Mouse (Mus musculus) kidney, adult 2 months (tissue): ENCODE measurements around the gene Adcy2. TPM values are rescaled to one million over a fixed set of nuclear protein-coding genes. Genes with fewer than 3 reads are reported as not detected.

Experiments used
- DNase-seq: peaks from one replicate; pipeline ENCODE4 v3.0.0; 2021
- H3K27ac ChIP-seq: fragments of 200-500 bp; 2 replicates; pipeline ENCODE4 v1.5.1; 2012; ENCODE audit warnings: low read depth, low read length, control low read depth, inconsistent platforms; ENCODE audit not compliant: insufficient read depth
- H3K27me3 ChIP-seq: fragments of 200-500 bp; replicated peaks from 2 replicates; pipeline ENCODE4 v1.6.1; 2012; ENCODE audit warnings: mild to moderate bottlenecking, moderate library complexity, low read length, inconsistent platforms; ENCODE audit not compliant: control insufficient read depth, insufficient read depth
- H3K36me3 ChIP-seq: fragments of 200-500 bp; 2 replicates; pipeline ENCODE4 v1.6.1; 2012; ENCODE audit warnings: mild to moderate bottlenecking, moderate library complexity, low read length, inconsistent platforms; ENCODE audit not compliant: control insufficient read depth, insufficient read depth
- H3K4me1 ChIP-seq: fragments of 200-500 bp; 2 replicates; pipeline ENCODE4 v1.6.1; 2011; ENCODE audit warnings: low read length; ENCODE audit not compliant: control insufficient read depth, insufficient read depth
- H3K4me3 ChIP-seq: fragments of 200-500 bp; 2 replicates; pipeline ENCODE4 v1.5.1; 2011; ENCODE audit warnings: mild to moderate bottlenecking, low read depth, low read length, control low read depth; ENCODE audit not compliant: insufficient read depth
- CTCF ChIP-seq: fragments of 200-500 bp; conservative IDR thresholded peaks from 2 replicates; pipeline ENCODE4 v1.5.1; 2011; ENCODE audit warnings: low read depth, mild to moderate bottlenecking, control low read depth, low read length, moderate library complexity, mixed read lengths; ENCODE audit not compliant: insufficient read depth, insufficient read length
- POLR2A ChIP-seq: fragments of 200-500 bp; IDR thresholded peaks from one replicate; pipeline ENCODE4 v1.6.1; 2011; ENCODE audit warnings: low read depth, low read length, control low read depth
- WGBS: fragments of 180-500 bp; shearing (Covaris S2); methylation state at CpG from one replicate; pipeline ENCODE4 v1.1.7; 2018; 5-methylcytosine and 5-hydroxymethylcytosine counted together
- polyA plus RNA-seq: library from polyadenylated mRNA; depleted of rRNA; stranded (reverse); fragments of >200 nt; gene quantifications from 2 replicates; pipeline ENCODE4 v1.2.3, GENCODE M21; 2012

Adcy2 gene
- polyA plus RNA-seq, 1 experiment, result 0.83 TPM

DNA sequence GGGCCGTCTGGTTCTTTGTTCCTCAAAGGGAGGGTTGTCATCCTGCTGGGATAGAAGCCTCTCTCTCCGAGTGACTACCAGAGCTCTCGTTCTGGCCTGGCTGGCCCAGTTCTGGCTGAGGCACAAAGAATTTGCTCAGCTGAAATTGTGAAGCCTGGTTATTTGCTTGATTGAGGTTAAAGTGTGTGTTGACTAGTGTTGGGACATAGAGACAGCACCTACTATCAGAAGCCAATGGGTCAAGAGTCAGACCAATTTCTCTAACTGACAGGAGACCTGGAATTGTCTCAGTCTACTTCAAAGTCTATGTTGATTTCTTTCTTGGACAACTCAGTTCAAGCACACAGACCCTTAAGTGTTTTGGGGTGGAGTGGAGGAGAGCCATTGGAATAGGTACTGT is 372.3 kb downstream of the Adcy2 start:
- no peak for DNase-seq
- Histone ChIP-seq H3K4me1 (no peaks in the 10 kb centered on the region), H3K4me3 (no peak overlapping the region), H3K27ac (no peak overlapping the region), H3K27me3 (no peaks in the 10 kb centered on the region), H3K36me3 (no peaks in the 10 kb centered on the region)
- TF ChIP-seq CTCF, result no peak
- no peak for TF ChIP-seq POLR2A
- 82% methylated on average over 3 of the region's 3 CpGs for WGBS

DNA sequence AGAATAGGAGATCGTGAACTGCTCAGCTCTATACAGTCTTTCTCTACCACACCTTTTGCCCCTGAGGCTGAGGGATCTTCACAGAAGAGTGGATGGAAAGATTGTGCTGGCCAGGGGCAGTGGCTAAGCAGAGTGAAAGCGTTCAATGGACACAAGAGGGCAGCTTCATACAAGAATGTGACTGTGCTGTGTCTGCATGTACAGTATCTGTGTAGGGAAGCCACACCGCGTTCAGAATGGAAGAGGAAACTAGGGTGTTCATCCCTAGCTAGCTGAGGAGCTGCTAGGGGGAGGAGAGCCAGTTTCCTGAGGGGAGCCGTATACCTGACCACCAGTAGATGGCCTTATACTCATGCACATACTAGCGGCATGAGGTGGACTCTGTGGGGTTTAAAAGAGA is 376.5 kb downstream of the Adcy2 start:
- no peak for DNase-seq
- Histone ChIP-seq H3K4me3 (no peak overlapping the region), H3K4me1 (no peaks in the 10 kb centered on the region), H3K36me3 (no peaks in the 10 kb centered on the region), H3K27me3 (no peaks in the 10 kb centered on the region), H3K27ac (no peak overlapping the region)
- WGBS, result 41% methylated on average over 6 of the region's 6 CpGs
- TF ChIP-seq CTCF (0 out of 2 replicates have a peak, but pooled peaks have one; percentile 25), POLR2A (no peak)

DNA sequence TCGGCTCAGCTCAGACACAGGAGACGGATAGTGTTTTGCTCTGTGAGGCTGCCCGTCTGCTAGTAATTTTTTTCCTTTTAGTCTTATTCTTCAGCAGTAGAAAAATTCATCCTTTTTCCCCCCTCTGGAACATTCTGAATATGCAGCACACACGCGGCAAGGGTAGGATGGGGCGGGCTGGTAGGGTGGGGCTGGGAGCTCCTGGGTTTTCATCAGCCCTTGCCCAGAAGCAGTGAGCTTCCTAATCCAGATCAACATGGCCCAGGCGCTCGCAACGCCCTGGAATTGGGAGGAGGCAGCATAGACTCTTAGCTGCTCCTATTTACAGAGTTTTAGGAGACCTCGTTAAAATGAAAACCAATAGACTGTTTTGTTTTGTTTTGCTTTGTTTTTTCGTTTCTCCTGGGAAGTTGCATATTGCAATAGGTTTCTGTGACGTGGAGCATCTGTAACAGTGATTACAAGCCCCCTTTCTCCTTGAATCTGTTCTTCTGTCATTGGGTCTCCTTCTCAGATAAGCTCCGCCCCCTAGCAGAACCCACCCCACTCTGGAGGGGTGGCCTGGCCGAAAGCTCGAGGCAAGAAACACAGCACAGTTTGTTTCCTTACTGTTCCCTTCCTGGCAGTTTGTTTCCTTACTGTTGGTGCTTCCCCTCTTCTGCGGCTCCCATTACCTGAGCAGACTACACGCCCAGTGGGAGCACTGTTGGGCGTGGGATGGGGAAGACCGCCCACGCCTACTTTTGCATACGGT is 391.5 kb downstream of the Adcy2 start:
- no peaks in the 10 kb centered on the region for H3K27me3 ChIP-seq
- no peak overlapping the region for H3K27ac ChIP-seq
- DNase-seq, result no peak
- H3K36me3 ChIP-seq, result no peaks in the 10 kb centered on the region
- WGBS, result 38% methylated on average over 21 of the region's 21 CpGs
- peak overlapping the region; percentile 18; the same call in 1 of the 2 replicates for H3K4me3 ChIP-seq
- no peaks in the 10 kb centered on the region for H3K4me1 ChIP-seq
- TF ChIP-seq POLR2A (no peak), CTCF (no peak)

DNA sequence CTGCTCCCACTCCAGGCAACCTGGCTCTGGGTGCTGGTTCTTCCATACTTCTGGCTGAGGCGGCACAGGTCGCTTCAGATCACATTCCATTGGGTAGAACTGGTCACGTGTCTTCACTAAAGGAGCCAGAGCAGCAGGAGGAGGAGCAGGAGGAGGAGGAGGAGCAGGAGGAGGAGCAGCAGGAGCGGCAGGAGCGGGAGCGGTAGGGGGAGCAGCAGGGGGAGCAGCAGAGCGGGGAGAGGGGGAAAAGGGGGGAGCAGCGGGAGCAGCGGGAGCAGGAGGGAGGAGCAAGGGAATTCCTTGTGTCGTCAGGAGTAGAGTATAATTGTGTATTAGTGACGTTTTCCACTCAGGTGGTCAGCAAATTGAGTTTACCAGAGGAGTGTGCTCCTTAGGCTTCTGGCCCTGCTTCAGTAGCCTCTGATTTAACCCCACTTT is 393.6 kb downstream of the Adcy2 start:
- TF ChIP-seq POLR2A, result no peak
- TF ChIP-seq CTCF, result no peak
- Histone ChIP-seq H3K4me1 (no peaks in the 10 kb centered on the region), H3K4me3 (peak overlapping the region; percentile 44), H3K36me3 (no peaks in the 10 kb centered on the region), H3K27ac (no peak overlapping the region), H3K27me3 (no peaks in the 10 kb centered on the region)
- DNase-seq, result peak; percentile 73
- 2% methylated on average over 10 of the region's 11 CpGs for WGBS

DNA sequence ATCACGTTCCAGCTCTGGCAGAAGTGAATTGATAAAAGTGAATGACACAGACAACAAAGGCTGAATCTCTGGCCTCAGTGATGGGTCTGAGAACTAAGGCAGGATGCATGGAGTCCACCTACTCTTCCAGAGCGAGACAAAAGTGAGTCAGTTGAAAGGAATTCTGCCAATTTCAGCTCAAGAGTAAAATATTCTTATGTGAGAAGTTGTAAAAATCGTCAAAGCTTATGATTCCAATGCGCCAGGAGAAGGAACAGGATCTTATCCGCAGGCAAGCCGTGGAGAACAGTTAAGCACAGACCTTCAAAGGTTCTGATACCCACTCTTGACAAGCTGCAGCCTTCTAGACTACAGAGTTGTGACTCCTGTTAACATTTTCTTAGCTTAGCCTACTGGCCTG is 396.3 kb downstream of the Adcy2 start:
- H3K4me3 ChIP-seq, result no peak overlapping the region
- WGBS, result 80% methylated on average over 6 of the region's 6 CpGs
- DNase-seq, result no peak
- no peaks in the 10 kb centered on the region for H3K27me3 ChIP-seq
- no peak overlapping the region for H3K27ac ChIP-seq
- TF ChIP-seq CTCF (no peak), POLR2A (no peak)
- H3K36me3 ChIP-seq, result no peaks in the 10 kb centered on the region
- no peaks in the 10 kb centered on the region for H3K4me1 ChIP-seq

DNA sequence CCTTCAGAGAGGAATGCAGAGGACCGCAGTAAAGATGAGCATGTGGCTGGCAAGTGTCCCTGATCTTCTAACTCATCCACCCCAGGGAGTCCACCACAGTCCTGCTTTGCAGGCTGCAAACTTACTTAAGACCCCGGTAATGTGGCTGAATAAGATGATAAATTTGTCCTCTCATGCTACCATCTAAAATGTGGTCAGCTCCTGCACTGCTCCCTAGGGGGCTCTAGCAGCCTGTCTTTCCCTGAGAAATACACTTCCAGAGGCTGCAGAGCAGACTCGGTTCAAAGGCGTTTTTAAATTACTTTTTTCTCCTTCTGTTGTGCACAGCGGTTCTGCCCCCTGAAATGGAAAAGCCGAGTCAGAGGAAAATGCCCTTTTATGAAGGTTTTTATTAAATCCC is 398.2 kb downstream of the Adcy2 start:
- Histone ChIP-seq H3K27me3 (no peaks in the 10 kb centered on the region), H3K27ac (no peak overlapping the region), H3K36me3 (no peaks in the 10 kb centered on the region), H3K4me1 (no peaks in the 10 kb centered on the region), H3K4me3 (no peak overlapping the region)
- WGBS, result 14% methylated on average over 6 of the region's 6 CpGs
- TF ChIP-seq CTCF, result peak; percentile 60
- TF ChIP-seq POLR2A, result no peak
- DNase-seq, result peak; percentile 20

DNA sequence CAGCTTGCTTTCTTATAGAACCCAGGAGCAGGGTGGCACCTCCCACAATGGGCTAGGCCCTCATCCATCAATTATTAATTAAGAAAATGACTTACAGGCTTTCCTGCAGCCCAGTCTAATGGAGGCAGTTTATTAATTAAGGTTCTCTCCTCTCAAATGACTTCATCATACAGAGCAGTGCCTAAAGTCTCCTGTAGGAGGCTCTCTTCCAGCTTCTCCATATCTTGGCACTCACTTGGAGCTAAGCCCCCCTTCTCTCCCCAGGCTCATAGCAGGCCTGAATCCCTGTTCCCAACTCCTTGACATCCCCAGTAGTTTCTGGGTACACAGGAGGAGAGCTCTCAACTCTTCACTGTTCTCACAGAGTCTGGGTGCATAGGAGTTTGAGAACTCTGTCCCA is 400.4 kb downstream of the Adcy2 start:
- Histone ChIP-seq H3K27me3 (no peaks in the 10 kb centered on the region), H3K4me3 (no peak overlapping the region), H3K27ac (no peak overlapping the region), H3K36me3 (no peaks in the 10 kb centered on the region), H3K4me1 (no peaks in the 10 kb centered on the region)
- no peak for TF ChIP-seq CTCF
- no peak for TF ChIP-seq POLR2A
- DNase-seq, result no peak
